Mouse (Mus musculus) testis, adult 2 months (tissue): Measurements from ENCODE around the gene Slc23a4.

Experiments used
- CTCF ChIP-seq: fragments of 200-500 bp; IDR thresholded peaks from 2 replicates; pipeline ENCODE4 v1.5.1; 2012; ENCODE audit warnings: low read depth, mild to moderate bottlenecking, inconsistent platforms, low read length, moderate library complexity; ENCODE audit not compliant: control insufficient read depth, insufficient read depth, insufficient replicate concordance
- POLR2A ChIP-seq: fragments of 200-500 bp; IDR thresholded peaks from 2 replicates; pipeline ENCODE4 v1.6.1; 2012; ENCODE audit warnings: low read depth, mild to moderate bottlenecking, inconsistent platforms, low read length, moderate library complexity; ENCODE audit not compliant: control insufficient read depth

DNA sequence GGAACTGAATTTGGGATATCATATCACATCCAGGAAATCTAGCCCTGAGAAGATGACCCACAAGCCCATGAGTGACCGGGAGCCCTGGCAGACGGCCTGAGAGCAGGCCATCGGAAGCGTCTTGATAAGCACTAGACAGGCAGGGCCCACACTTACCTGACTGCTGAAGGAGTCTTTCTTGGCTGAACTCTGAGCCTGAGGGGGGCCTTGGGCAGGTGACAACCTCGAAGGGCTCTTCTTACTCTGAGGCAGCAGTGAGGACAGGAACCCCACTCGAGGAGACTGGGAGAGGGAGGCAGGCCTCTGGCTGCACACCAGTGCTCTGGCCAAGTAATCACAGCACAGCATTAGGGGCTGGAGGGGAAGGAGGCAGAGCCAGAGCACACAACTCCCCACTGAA, 83.8 kb downstream of the Slc23a4 start:
- TF ChIP-seq POLR2A = no peak
- no peak for TF ChIP-seq CTCF
